Mouse (Mus musculus) midbrain, embryonic 15.5 days (tissue): Measurements from ENCODE around the gene Gpld1. TPM values are rescaled to one million over a fixed set of nuclear protein-coding genes. Genes with fewer than 3 reads are reported as not detected.

Experiments used
- ATAC-seq: fragments of 200-750 bp; cut with Nextera tagmentation; replicated peaks from 2 replicates; pipeline ENCODE4 v1.8.0; 2017; ENCODE audit warnings: moderate TSS enrichment
- H3K27ac ChIP-seq: fragments of 300-500 bp; sonication (generic); 2 replicates; pipeline ENCODE4 v1.5.1; 2015; ENCODE audit warnings: mild to moderate bottlenecking, inconsistent platforms
- H3K27me3 ChIP-seq: fragments of 300-500 bp; sonication (generic); replicated peaks from 2 replicates; pipeline ENCODE4 v1.6.1; 2015; ENCODE audit warnings: inconsistent platforms
- H3K36me3 ChIP-seq: fragments of 300-500 bp; sonication (generic); replicated peaks from 2 replicates; pipeline ENCODE4 v1.6.1; 2015; ENCODE audit warnings: inconsistent platforms
- H3K4me1 ChIP-seq: fragments of 300-500 bp; sonication (generic); 2 replicates; pipeline ENCODE4 v1.6.1; 2015; ENCODE audit warnings: inconsistent platforms
- H3K4me2 ChIP-seq: fragments of 300-500 bp; sonication (generic); 2 replicates; pipeline ENCODE4 v1.6.1; 2015; ENCODE audit warnings: inconsistent platforms, mild to moderate bottlenecking, moderate library complexity
- H3K4me3 ChIP-seq: fragments of 300-500 bp; sonication (generic); 2 replicates; pipeline ENCODE4 v1.5.1; 2015; ENCODE audit warnings: mild to moderate bottlenecking, inconsistent platforms
- H3K9ac ChIP-seq: fragments of 300-500 bp; sonication (generic); 2 replicates; pipeline ENCODE4 v1.6.1; 2015; ENCODE audit warnings: mild to moderate bottlenecking, inconsistent platforms
- H3K9me3 ChIP-seq: fragments of 300-500 bp; sonication (generic); 2 replicates; pipeline ENCODE4 v1.6.1; 2016; ENCODE audit warnings: inconsistent platforms
- WGBS: fragments of 180-500 bp; shearing (Covaris S2); methylation state at CpG from one replicate; pipeline ENCODE4 v1.1.7; 2015; ENCODE audit warnings: mixed read lengths; 5-methylcytosine and 5-hydroxymethylcytosine counted together
- polyA plus RNA-seq: library from polyadenylated mRNA; unstranded; fragments of >200 nt; fragmentation: Nextera tagmentation; extraction: Ambion mirVana; gene quantifications from 2 replicates; pipeline ENCODE4 v1.2.1, GENCODE M21; 2015

Gene Gpld1
- polyA plus RNA-seq, 1 experiment from 2014 or later: 3.0 TPM

- no peaks in the 10 kb centered on the region for H3K27me3 ChIP-seq
- no peak overlapping the region for H3K27ac ChIP-seq
- ATAC-seq: no peak
- H3K4me1 ChIP-seq: no peaks in the 10 kb centered on the region
- H3K9ac ChIP-seq: no peak overlapping the region
- no peak overlapping the region for H3K4me3 ChIP-seq
- H3K4me2 ChIP-seq: no peak overlapping the region
- WGBS: 74% methylated on average over 2 of the region's 2 CpGs
- H3K36me3 ChIP-seq: no peaks in the 10 kb centered on the region
- H3K9me3 ChIP-seq: no peaks in the 10 kb centered on the region
Measured at GRCm38 (mm10) chr13:25039488-25039887, 96.5 kb downstream of the Gpld1 start.

Other genes with a start within 250 kb of the Gpld1 start
- 0.19 TPM in 1 of 2 replicates, not detected in the other for gene Armh2, start 201.9 kb upstream of the Gpld1 start, polyA plus RNA-seq
- 14.6 and 17.2 TPM in 2 replicates for gene Gmnn, start 181.2 kb upstream of the Gpld1 start, polyA plus RNA-seq
- 24.2 and 25.0 TPM in 2 replicates for gene BC005537, start 141.5 kb upstream of the Gpld1 start, polyA plus RNA-seq
- 43.5 and 49.2 TPM in 2 replicates for gene Acot13, start 111.6 kb upstream of the Gpld1 start, polyA plus RNA-seq
- 28.7 and 33.2 TPM in 2 replicates for gene Tdp2, start 111.5 kb upstream of the Gpld1 start, polyA plus RNA-seq
- 5.9 and 7.8 TPM in 2 replicates for gene D130043K22Rik, start 98.0 kb upstream of the Gpld1 start, polyA plus RNA-seq
- gene Aldh5a1, start 5.5 kb upstream of the Gpld1 start, polyA plus RNA-seq: 12.5 and 12.6 TPM in 2 replicates
- 17.3 and 18.9 TPM in 2 replicates for gene Mrs2, start 77.2 kb downstream of the Gpld1 start, polyA plus RNA-seq
- 4.8 and 5.4 TPM in 2 replicates for gene Dcdc2a, start 112.9 kb downstream of the Gpld1 start, polyA plus RNA-seq